Mouse (Mus musculus) megakaryocyte, embryonic 14.5 days (primary cell): Measurements from ENCODE around the gene Scyl1.

Source experiments
- FLI1 ChIP-seq: IDR thresholded peaks from 2 replicates; pipeline ENCODE4 v1.6.1; 2012; ENCODE audit warnings: low read length, inconsistent platforms, mixed read lengths
- GATA1 ChIP-seq: IDR thresholded peaks from 3 replicates; pipeline ENCODE4 v1.6.1; 2012; ENCODE audit warnings: mixed read lengths, low read length, inconsistent platforms, borderline replicate concordance

GRCm38 (mm10) chr19:5810103-5810839 lies 39.1 kb upstream of the Scyl1 start:
- TF ChIP-seq GATA1 (no peak), FLI1 (no peak)
